8 mouse cellular contexts compared by ENCODE assay signal in the genomic region with DNA sequence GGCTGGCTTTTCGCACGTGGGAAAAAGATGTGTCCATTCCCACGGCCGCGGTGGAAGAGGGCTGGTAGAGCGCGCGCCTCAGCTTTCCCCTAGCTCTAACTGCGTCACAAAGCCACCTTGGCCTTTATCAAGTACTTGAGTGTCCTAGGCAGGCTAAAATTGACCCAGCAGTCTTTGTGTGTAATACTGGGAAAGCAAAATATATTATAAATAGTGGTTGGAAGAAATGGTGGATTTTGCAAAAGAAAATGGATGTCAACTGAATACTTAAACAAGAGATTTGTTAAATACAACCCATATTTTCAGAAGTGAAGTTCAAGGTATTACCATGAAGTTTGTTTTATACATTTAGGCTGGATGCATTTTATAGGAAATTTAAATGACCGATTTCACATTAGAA. TPM values are rescaled to one million over a fixed set of nuclear protein-coding genes. Genes with fewer than 3 reads are reported as not detected.
DNase-seq lines count a peak whose midpoint lies in the region; TF ChIP-seq lines count a peak whose summit lies in the region.
"Not testable (repeated sequence)": the region's sequence is repeated elsewhere in the genome, so short reads cannot be mapped to it uniquely, and the experiment has no call there.
"Had no signal": no experiment of that assay in that cellular context is flagged by ENCODE, and none has a peak within 500 bp of the region (broad histone marks: within the 10 kb centered on the region; RNA-seq: fewer than 3 reads in every experiment).

Gene 1700034I23Rik (minus strand): TSS at position 101 of the 400 bp plus-strand sequence.

- not testable (repeated sequence) for TF ChIP-seq EP300 in heart, adult 2 months (IDR thresholded peaks at IDR 0.05; ENCODE audit: insufficient read depth, low read depth, low read length)

- not testable (repeated sequence) for H3K4me3 ChIP-seq in heart, adult 2 months
- peak within 1 kb of the TSS; percentile 40; the same call in 1 of the 2 replicates for H3K4me3 ChIP-seq in testis, adult 2 months (ENCODE audit: control insufficient read depth, low read depth, low read length)

- not testable (repeated sequence) for H3K36me3 ChIP-seq in heart, adult 2 months (ENCODE audit: control insufficient read depth, insufficient read depth, low read length); testis, adult 2 months (ENCODE audit: control insufficient read depth, insufficient read depth, low read length)

- TF ChIP-seq POLR2A in heart, adult 2 months (IDR thresholded peaks at IDR 0.05; ENCODE audit: insufficient read depth, low read depth, low read length); testis, adult 2 months (IDR thresholded peaks at IDR 0.05; ENCODE audit: control insufficient read depth, low read depth, low read length): not testable (repeated sequence)

- not testable (repeated sequence) for H3K27me3 ChIP-seq in heart, adult 2 months (ENCODE audit: control insufficient read depth, insufficient read depth, low read length); testis, adult 2 months (ENCODE audit: control insufficient read depth, insufficient read depth, low read length)

- H3K4me1 ChIP-seq in heart, adult 2 months (ENCODE audit: control insufficient read depth, insufficient read depth, low read length); testis, adult 2 months (ENCODE audit: control insufficient read depth, insufficient read depth, low read length): not testable (repeated sequence)

- H3K79me2 ChIP-seq in heart, adult 2 months (replicated peaks; ENCODE audit: control insufficient read depth, insufficient read depth, low read length), result not testable (repeated sequence)

- TF ChIP-seq CTCF in heart, adult 2 months (IDR thresholded peaks at IDR 0.05); testis, adult 2 months (IDR thresholded peaks at IDR 0.05; ENCODE audit: control insufficient read depth, insufficient read depth, insufficient replicate concordance, low read depth, low read length): not testable (repeated sequence)

- intact Hi-C loops in heart, adult 2 months (cut with DNase I), result not testable (repeated sequence)

- 87% methylated on average over 8 of the region's 10 CpGs for WGBS in heart, adult 2 months

- H3K27ac ChIP-seq in heart, adult 2 months, result peak within 1 kb of the TSS; percentile 17; the same call in 1 of the 2 replicates
- not testable (repeated sequence) for H3K27ac ChIP-seq in testis, adult 2 months (ENCODE audit: control insufficient read depth, insufficient read depth, low read depth, low read length)

- H3K9ac ChIP-seq in heart, adult 2 months (ENCODE audit: low read depth, low read length), result not testable (repeated sequence)

- DNase-seq in heart, adult 2 months, result not testable (repeated sequence)

RNA-seq across cellular contexts. Expression of gene 1700034I23Rik, which starts in this region (rescaled TPM):
- under 1 TPM in 1 of 2 experiments, not detected in 1; 0.23 TPM for total RNA-seq in heart, adult 2 months (2021)
- 0.06 TPM in 2 replicates for polyA plus RNA-seq in heart, adult 2 months (2012; rRNA removed)
- 120 and 145 TPM in 2 replicates for polyA plus RNA-seq in testis, adult 2 months (2012; rRNA removed)
- total RNA-seq: adrenal gland, adult 2 months; adrenal gland, postnatal 4 days; ES-E14; MEL had no signal
- polyA plus RNA-seq: adrenal gland, adult 2 months; C2C12; G1E had no signal

Comparison
In these comparisons a context has a peak if more than half of its experiments do, and no peak if none do; other contexts are left out.
1. RNA of gene 1700034I23Rik (polyA plus RNA-seq): 120 to 145 TPM in testis, adult 2 months; 0.06 TPM in heart, adult 2 months; every median in the first group is over 100 times any median in the second.